Mouse (Mus musculus): ENCODE results near the gene Lenep.
A peak's percentile ranks its signal among the peaks of the same experiment; 100 is the strongest.

Gene Lenep

GRCm38 (mm10) chr3:89419981-89420380, 17.4 kb upstream of the Lenep start:
- no peak for DNase-seq (ENCODE audit: low spot score)

- DNase-seq (ENCODE audit: low spot score), result peak; percentile 45
Measured at GRCm38 (mm10) chr3:89419571-89419970, 17.0 kb upstream of the Lenep start.

- peak; percentile 79 for DNase-seq (ENCODE audit: low spot score)
Measured at GRCm38 (mm10) chr3:89418861-89419250, 16.3 kb upstream of the Lenep start.

GRCm38 (mm10) chr3:89418170-89418860, 15.7 kb upstream of the Lenep start, which contains the start of the genes Cks1b and Shc1:
Gene Cks1b (minus strand): TSS chr3:89418383.
Gene Shc1 (plus strand): TSS chr3:89418443.
- DNase-seq (ENCODE audit: low spot score), result peak; percentile 90

- DNase-seq (ENCODE audit: low spot score), result no peak
Measured at GRCm38 (mm10) chr3:89417840-89418169, 15.2 kb upstream of the Lenep start.

- no peak for DNase-seq (ENCODE audit: low spot score)
Measured at GRCm38 (mm10) chr3:89417131-89417530, 14.5 kb upstream of the Lenep start.

- no peak for DNase-seq (ENCODE audit: low spot score)
Measured at GRCm38 (mm10) chr3:89416158-89416557, 13.6 kb upstream of the Lenep start.

GRCm38 (mm10) chr3:89411490-89412393, 9.1 kb upstream of the Lenep start, which contains the start of gene Flad1:
Gene Flad1 (minus strand): TSS chr3:89411870.
- peak; percentile 92 for DNase-seq (ENCODE audit: low spot score)

- DNase-seq (ENCODE audit: low spot score), result no peak
Measured at GRCm38 (mm10) chr3:89410864-89411263, 8.3 kb upstream of the Lenep start.

- no peak for DNase-seq (ENCODE audit: low spot score)
Measured at GRCm38 (mm10) chr3:89409701-89410100, 7.1 kb upstream of the Lenep start.

- no peak for DNase-seq (ENCODE audit: low spot score)
Measured at GRCm38 (mm10) chr3:89408448-89408847, 5.9 kb upstream of the Lenep start.

GRCm38 (mm10) chr3:89406887-89407286, 4.3 kb upstream of the Lenep start:
- no peak for DNase-seq (ENCODE audit: low spot score)

GRCm38 (mm10) chr3:89401329-89401728, 1.3 kb downstream of the Lenep start:
- no peak for DNase-seq (ENCODE audit: low spot score)

GRCm38 (mm10) chr3:89396654-89397005, 6.0 kb downstream of the Lenep start:
- no peak for DNase-seq (ENCODE audit: low spot score)

GRCm38 (mm10) chr3:89395806-89396653, 6.6 kb downstream of the Lenep start:
- DNase-seq (ENCODE audit: low spot score), result peak; percentile 70

GRCm38 (mm10) chr3:89395419-89395805, 7.2 kb downstream of the Lenep start:
- DNase-seq (ENCODE audit: low spot score), result no peak

- peak; percentile 83 for DNase-seq (ENCODE audit: low spot score)
Measured at GRCm38 (mm10) chr3:89394894-89395256, 7.7 kb downstream of the Lenep start.

- DNase-seq (ENCODE audit: low spot score), result peak; percentile 83
Measured at GRCm38 (mm10) chr3:89394006-89394893, 8.3 kb downstream of the Lenep start, which contains the start of gene Zbtb7b. Gene Zbtb7b (minus strand): TSS chr3:89394776.

- peak; percentile 99 for DNase-seq (ENCODE audit: low spot score)
Measured at GRCm38 (mm10) chr3:89393605-89394004, 9.0 kb downstream of the Lenep start.

GRCm38 (mm10) chr3:89392871-89393311, 9.7 kb downstream of the Lenep start:
- DNase-seq (ENCODE audit: low spot score), result no peak
